Mouse (Mus musculus) cerebellum, postnatal 14 days (tissue): Measurements from ENCODE around the gene Abca8b.
"Not testable (repeated sequence)": the region's sequence is repeated elsewhere in the genome, so short reads cannot be mapped to it uniquely, and the experiment has no call there.

Source experiments
- DNase-seq, 2 experiments: peaks; one replicate each; pipeline ENCODE4 v3.0.0; 2021; ENCODE audit warnings: mixed read lengths in 2 of 2

The Abca8b gene

DNA sequence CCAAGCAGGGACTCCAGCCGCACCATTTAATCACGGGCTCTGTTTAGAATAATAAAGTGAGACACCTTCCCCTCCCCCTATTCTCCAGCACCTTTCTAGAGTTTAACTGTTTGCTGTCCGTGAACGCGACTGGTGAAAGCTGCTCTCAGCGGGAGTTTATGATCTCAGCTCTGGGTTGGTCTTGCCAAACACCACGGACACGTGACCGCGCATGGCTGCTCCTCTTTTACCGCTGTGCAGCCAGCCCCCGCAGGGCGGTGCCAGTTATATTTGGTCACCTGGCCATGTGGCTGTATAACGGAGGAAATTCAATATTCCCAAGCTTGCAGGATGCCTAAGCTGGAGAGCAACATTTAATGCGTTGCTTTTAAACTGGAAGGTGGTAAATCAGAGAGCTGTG is at the start of gene Abca8b:
Gene Abca8b, minus strand, starts transcription at position 222 of the 400 bp plus-strand sequence.
- peak; percentile 93 to 95 for DNase-seq

DNA sequence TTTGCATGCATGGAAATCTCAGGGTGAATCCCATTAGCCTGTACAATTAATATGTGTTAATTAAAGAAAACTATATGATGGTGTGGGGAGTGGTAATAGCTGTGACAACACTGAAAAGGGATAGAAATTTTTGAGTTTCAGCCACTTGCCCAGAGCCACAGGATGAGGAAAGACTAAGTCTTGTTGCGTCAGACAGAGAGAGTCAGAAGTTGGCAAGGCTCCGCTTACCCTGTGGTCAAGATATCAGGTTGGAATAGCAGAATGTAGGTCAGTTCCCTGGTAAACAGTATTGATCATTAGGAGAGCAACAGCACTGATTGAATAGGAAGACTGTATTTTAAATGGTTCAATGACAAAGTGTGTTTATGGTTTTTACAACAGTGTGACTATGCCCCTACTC is 42.1 kb upstream of the Abca8b start:
- no peak for DNase-seq

GRCm38 (mm10) chr11:110028913-110029695 is 33.5 kb upstream of the Abca8b start:
- no peak for DNase-seq

GRCm38 (mm10) chr11:110010836-110011546 is 15.3 kb upstream of the Abca8b start:
- no peak for DNase-seq

DNA sequence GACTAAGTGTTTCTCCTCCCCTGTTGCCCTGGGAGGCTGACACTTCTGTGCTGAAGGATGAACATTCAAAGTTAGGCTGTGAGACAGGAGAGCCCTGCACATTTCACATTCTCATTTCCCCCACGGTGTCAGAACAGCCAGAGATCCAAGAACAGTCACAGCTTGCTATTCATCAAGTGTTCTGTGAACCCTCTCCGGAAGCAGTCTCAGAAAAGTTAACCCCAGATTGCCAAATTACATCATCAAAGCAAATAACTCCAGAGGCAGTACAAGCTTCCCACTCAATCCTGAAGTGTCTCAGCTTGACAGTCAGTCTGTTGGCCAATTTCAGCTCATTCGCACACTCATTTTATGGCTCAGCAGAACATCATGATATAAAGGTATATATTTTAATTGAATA is 632 bp downstream of the Abca8b start:
- DNase-seq, result peak; percentile 14 to 45

GRCm38 (mm10) chr11:109994014-109994413 is 1.6 kb downstream of the Abca8b start:
- DNase-seq, result no peak

DNA sequence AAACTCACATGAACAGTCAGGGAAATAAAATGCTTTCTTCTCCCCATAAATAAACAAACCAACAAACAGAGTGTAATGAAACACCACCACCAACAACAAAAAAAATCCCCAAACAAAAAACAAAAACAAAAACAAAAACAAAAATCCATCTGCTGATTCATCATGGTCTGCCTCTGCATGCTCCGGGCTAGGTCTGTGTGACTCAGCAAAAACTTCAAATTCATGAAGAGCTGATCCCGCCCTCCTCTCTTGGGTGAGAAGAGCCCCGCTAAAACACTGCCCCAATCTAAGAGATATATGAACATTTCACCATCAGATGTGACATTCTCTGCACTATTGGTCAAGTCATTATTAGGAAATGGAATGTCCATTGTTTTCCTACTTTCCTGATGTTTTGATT is 4.4 kb downstream of the Abca8b start:
- no peak for DNase-seq

GRCm38 (mm10) chr11:109990256-109990655 is 5.4 kb downstream of the Abca8b start:
- DNase-seq, result no peak

DNA sequence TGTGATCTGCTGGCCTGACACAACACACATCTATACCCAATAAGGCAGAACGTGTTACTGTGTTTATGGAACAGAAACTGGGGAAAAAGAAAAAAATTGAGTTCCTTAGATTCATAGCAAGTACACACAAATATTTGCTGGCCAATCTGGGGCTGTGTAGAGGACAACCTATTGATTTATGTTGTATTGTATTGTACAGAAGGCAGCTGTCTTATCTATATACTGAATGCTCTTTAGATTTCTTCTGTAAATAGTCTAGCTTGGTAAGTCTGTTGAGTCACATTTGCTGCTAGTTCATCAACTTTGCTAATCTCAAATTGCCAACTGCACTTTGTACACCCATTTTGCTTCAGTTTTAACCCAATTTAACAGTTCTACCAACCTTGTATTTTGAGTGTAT is 7.5 kb downstream of the Abca8b start:
- no peak for DNase-seq

GRCm38 (mm10) chr11:109987460-109988072 is 8.1 kb downstream of the Abca8b start:
- DNase-seq, result not testable (repeated sequence)

DNA sequence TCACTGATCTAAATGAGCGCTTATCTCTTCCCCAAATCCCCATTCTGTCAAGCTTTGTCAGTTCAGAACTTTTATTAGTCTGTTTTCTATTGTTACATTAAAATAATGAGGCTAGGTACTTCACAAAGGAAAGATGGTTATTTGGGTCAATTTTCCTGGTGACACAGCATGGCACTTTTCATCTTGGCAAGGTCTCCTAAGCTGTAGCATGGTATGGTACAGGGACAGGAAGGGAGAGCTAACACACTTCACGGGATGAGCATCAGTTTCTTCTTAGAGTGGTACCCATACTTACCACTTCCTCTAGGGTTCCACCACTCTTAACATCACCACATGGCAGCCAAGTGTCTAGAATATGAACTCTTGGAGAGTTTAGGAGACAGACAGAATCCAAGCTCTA is 13.8 kb downstream of the Abca8b start:
- DNase-seq, result no peak

DNA sequence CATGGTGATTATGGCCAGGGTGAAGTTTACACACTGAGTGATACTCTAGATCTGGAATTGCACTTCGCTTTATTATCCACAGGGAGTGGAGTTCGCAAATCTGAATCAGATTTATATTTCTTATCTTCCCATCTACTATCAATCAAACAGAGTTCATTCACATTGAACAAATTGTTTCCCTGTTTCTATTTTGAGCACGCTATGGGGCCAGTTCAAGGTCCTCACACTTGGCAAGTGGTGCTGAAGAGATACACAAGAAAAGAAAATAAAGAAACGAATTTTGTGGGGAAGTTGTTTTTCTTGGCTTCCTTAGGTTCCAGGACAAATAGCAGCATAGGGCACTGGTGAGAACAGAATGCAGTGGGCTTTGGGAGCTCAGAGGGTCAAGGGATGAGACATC is 25.1 kb downstream of the Abca8b start:
- no peak for DNase-seq

- DNase-seq, result no peak
Observed at GRCm38 (mm10) chr11:109961495-109962492, 33.9 kb downstream of the Abca8b start.

GRCm38 (mm10) chr11:109955185-109955584 is 40.5 kb downstream of the Abca8b start:
- DNase-seq, result no peak

- DNase-seq, result no peak
Observed at GRCm38 (mm10) chr11:109936915-109937314, 58.7 kb downstream of the Abca8b start.

- DNase-seq, result not testable (repeated sequence)
Observed at GRCm38 (mm10) chr11:109933207-109933606, 62.4 kb downstream of the Abca8b start.

- no peak for DNase-seq
Observed at GRCm38 (mm10) chr11:109928489-109928888, 67.2 kb downstream of the Abca8b start.

- no peak for DNase-seq
Observed at GRCm38 (mm10) chr11:109926718-109927680, 68.6 kb downstream of the Abca8b start.

DNA sequence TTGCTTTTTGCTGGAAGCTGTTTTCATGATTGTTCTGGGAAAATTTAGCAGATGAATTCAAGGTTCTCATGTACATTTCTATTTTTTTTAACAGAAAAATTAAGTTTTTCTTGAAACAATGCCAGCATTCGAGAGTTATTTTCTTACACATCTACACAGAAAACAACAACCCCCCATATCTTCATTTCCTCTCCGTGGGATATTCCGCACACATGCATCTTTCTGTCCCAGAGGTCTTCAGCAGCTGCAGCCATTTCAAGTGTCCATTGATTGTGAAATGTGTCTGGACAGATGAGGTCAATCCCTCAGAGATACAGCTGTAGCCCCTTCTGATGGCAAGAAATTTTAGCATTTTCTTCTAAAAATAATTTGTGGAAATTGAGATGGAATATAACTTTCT is 73.4 kb downstream of the Abca8b start:
- DNase-seq, result no peak

GRCm38 (mm10) chr11:109919480-109919879 is 76.2 kb downstream of the Abca8b start:
- no peak for DNase-seq

- no peak for DNase-seq
Observed at GRCm38 (mm10) chr11:109916654-109917053, 79.0 kb downstream of the Abca8b start.
